Mouse (Mus musculus): ENCODE results near the gene Cdk19. TPM values are rescaled to one million over a fixed set of nuclear protein-coding genes. Genes with fewer than 3 reads are reported as not detected.

Cdk19 gene
- total and polyA plus RNA-seq, 3 experiments: 2.8 to 8.2 TPM; not detected in 1

- no peaks in the 10 kb centered on the region for H3K79me2 ChIP-seq (ENCODE audit: control insufficient read depth, insufficient read depth, low read length, poor library complexity)
- no peaks in the 10 kb centered on the region for H3K9me3 ChIP-seq (replicated peaks; ENCODE audit: insufficient read depth, low read length)
- H3K27me3 ChIP-seq (ENCODE audit: control insufficient read depth in 1 of 2, insufficient read depth in 2 of 2, low read length in 2 of 2): no peaks in the 10 kb centered on the region; a peak in 1 of 4 replicates
- TF ChIP-seq CTCF (IDR thresholded peaks at IDR 0.05 in 2 of 3, conservative IDR thresholded peaks at IDR 0.05 in 1 of 3; ENCODE audit: control insufficient read depth in 1 of 3, insufficient read depth in 1 of 3, low read depth in 2 of 3, low read length in 3 of 3, poor library complexity in 1 of 3, severe bottlenecking in 1 of 3): no peak
- TF ChIP-seq JUND (IDR thresholded peaks at IDR 0.05; ENCODE audit: low read depth, low read length): no peak
- no peak for TF ChIP-seq ETS1 (IDR thresholded peaks at IDR 0.05; ENCODE audit: low read depth, low read length)
- no peak for TF ChIP-seq ZMIZ1 (IDR thresholded peaks at IDR 0.05; ENCODE audit: low read depth, low read length)
- TF ChIP-seq MYC (IDR thresholded peaks at IDR 0.05; ENCODE audit: low read depth, low read length): no peak
- no peak for TF ChIP-seq MAZ (IDR thresholded peaks at IDR 0.05; ENCODE audit: low read depth, low read length)
- TF ChIP-seq POLR2A (IDR thresholded peaks at IDR 0.05; ENCODE audit: control insufficient read depth in 1 of 2, insufficient read depth in 1 of 2, low read depth in 1 of 2, low read length in 2 of 2, poor library complexity in 1 of 2): no peak
- TF ChIP-seq POLR2AphosphoS5 (IDR thresholded peaks at IDR 0.05; ENCODE audit: borderline replicate concordance, low read depth, low read length): no peak
- TF ChIP-seq BHLHE40 (IDR thresholded peaks at IDR 0.05; ENCODE audit: borderline replicate concordance, low read depth, low read length): no peak
- no peak for TF ChIP-seq MEF2A (IDR thresholded peaks at IDR 0.05; ENCODE audit: extremely low read depth, insufficient replicate concordance, low read depth, low read length, poor library complexity, severe bottlenecking)
- no peak for TF ChIP-seq CHD1 (IDR thresholded peaks at IDR 0.05; ENCODE audit: low read depth, low read length)
- TF ChIP-seq TBP (IDR thresholded peaks at IDR 0.05; ENCODE audit: low read depth, low read length): no peak
- no peak for TF ChIP-seq HCFC1 (IDR thresholded peaks at IDR 0.05; ENCODE audit: low read depth, low read length)
- no peak for TF ChIP-seq MXI1 (IDR thresholded peaks at IDR 0.05; ENCODE audit: low read depth, low read length)
- TF ChIP-seq UBTF (IDR thresholded peaks at IDR 0.05; ENCODE audit: borderline replicate concordance, insufficient read depth, low read depth, low read length): no peak
- no peak for TF ChIP-seq KAT2A (conservative IDR thresholded peaks at IDR 0.05; ENCODE audit: low read depth, low read length)
- no peak for TF ChIP-seq POLR2AphosphoS2 (IDR thresholded peaks at IDR 0.05; ENCODE audit: low read length)
- H3K27ac ChIP-seq (ENCODE audit: control insufficient read depth, low read depth, low read length): no peak overlapping the region
- no peaks in the 10 kb centered on the region for H3K36me3 ChIP-seq (ENCODE audit: control insufficient read depth in 1 of 2, insufficient read depth in 2 of 2, low read length in 2 of 2)
- DNase-seq (ENCODE audit: low read depth, low spot score): no peak
- no peak overlapping the region for H3K4me3 ChIP-seq (ENCODE audit: control insufficient read depth in 1 of 2, insufficient read depth in 1 of 2, low read depth in 2 of 2, low read length in 2 of 2)
- H3K9ac ChIP-seq (ENCODE audit: control insufficient read depth, low read depth, low read length, poor library complexity, severe bottlenecking): no peak overlapping the region
- H3K4me1 ChIP-seq (ENCODE audit: control insufficient read depth in 1 of 2, insufficient read depth in 2 of 2, low read length in 2 of 2): no peaks in the 10 kb centered on the region
These were observed 180.2 kb downstream of the Cdk19 start for GRCm38 (mm10) chr10:40519586-40519985.

- H3K79me2 ChIP-seq (ENCODE audit: control insufficient read depth, insufficient read depth, low read length, poor library complexity): no peaks in the 10 kb centered on the region
These were observed 182.2 kb downstream of the Cdk19 start for GRCm38 (mm10) chr10:40521579-40521978.

More at GRCm38 (mm10) chr10:40521579-40521978, 182.2 kb downstream of the Cdk19 start:
- H3K36me3 ChIP-seq (ENCODE audit: control insufficient read depth in 1 of 2, insufficient read depth in 2 of 2, low read length in 2 of 2): peaks cover 0 to 2% of the 10 kb centered on the region in 2 experiments; a peak in 1 of 4 replicates
- TF ChIP-seq TCF12 (IDR thresholded peaks at IDR 0.05; ENCODE audit: low read depth, low read length): no peak
- no peak for TF ChIP-seq MEF2A (IDR thresholded peaks at IDR 0.05; ENCODE audit: extremely low read depth, insufficient replicate concordance, low read depth, low read length, poor library complexity, severe bottlenecking)
- no peak for TF ChIP-seq RCOR1 (IDR thresholded peaks at IDR 0.05; ENCODE audit: low read depth, low read length)
- no peak for TF ChIP-seq USF1 (IDR thresholded peaks at IDR 0.05; ENCODE audit: low read depth, low read length)
- TF ChIP-seq POLR2A (IDR thresholded peaks at IDR 0.05; ENCODE audit: control insufficient read depth in 1 of 2, insufficient read depth in 1 of 2, low read depth in 1 of 2, low read length in 2 of 2, poor library complexity in 1 of 2): no peak
- TF ChIP-seq POLR2AphosphoS5 (IDR thresholded peaks at IDR 0.05; ENCODE audit: borderline replicate concordance, low read depth, low read length): no peak
- no peak for TF ChIP-seq HCFC1 (IDR thresholded peaks at IDR 0.05; ENCODE audit: low read depth, low read length)
- TF ChIP-seq MAX (IDR thresholded peaks at IDR 0.05; ENCODE audit: low read length): no peak
- no peak for TF ChIP-seq MAZ (IDR thresholded peaks at IDR 0.05; ENCODE audit: low read depth, low read length)
- TF ChIP-seq NRF1 (IDR thresholded peaks at IDR 0.05; ENCODE audit: insufficient read depth, low read depth, low read length, poor library complexity, severe bottlenecking): no peak
- TF ChIP-seq E2F4 (IDR thresholded peaks at IDR 0.05; ENCODE audit: borderline replicate concordance, low read depth, low read length): no peak
- no peak for TF ChIP-seq ETS1 (IDR thresholded peaks at IDR 0.05; ENCODE audit: low read depth, low read length)
- TF ChIP-seq CTCF (IDR thresholded peaks at IDR 0.05 in 2 of 3, conservative IDR thresholded peaks at IDR 0.05 in 1 of 3; ENCODE audit: control insufficient read depth in 1 of 3, insufficient read depth in 1 of 3, low read depth in 2 of 3, low read length in 3 of 3, poor library complexity in 1 of 3, severe bottlenecking in 1 of 3): no peak
- TF ChIP-seq MYB (IDR thresholded peaks at IDR 0.05; ENCODE audit: low read depth, low read length): no peak
- H3K4me1 ChIP-seq (ENCODE audit: control insufficient read depth in 1 of 2, insufficient read depth in 2 of 2, low read length in 2 of 2): peaks cover 4 to 11% of the 10 kb centered on the region in 2 experiments; a peak in 3 of 4 replicates
- no peaks in the 10 kb centered on the region for H3K9me3 ChIP-seq (replicated peaks; ENCODE audit: insufficient read depth, low read length)
- no peak for DNase-seq (ENCODE audit: low read depth, low spot score)
- H3K27me3 ChIP-seq (ENCODE audit: control insufficient read depth in 1 of 2, insufficient read depth in 2 of 2, low read length in 2 of 2): no peaks in the 10 kb centered on the region; a peak in 1 of 4 replicates
- no peak overlapping the region for H3K27ac ChIP-seq (ENCODE audit: control insufficient read depth, low read depth, low read length)
- no peak overlapping the region for H3K4me3 ChIP-seq (ENCODE audit: control insufficient read depth in 1 of 2, insufficient read depth in 1 of 2, low read depth in 2 of 2, low read length in 2 of 2)
- H3K9ac ChIP-seq (ENCODE audit: control insufficient read depth, low read depth, low read length, poor library complexity, severe bottlenecking): no peak overlapping the region
